Mouse (Mus musculus): ENCODE results near the gene Hsd3b7. TPM values are rescaled to one million over a fixed set of nuclear protein-coding genes. Genes with fewer than 3 reads are reported as not detected.
A peak's percentile ranks its signal among the peaks of the same experiment; 100 is the strongest.
"Not testable (repeated sequence)": the region's sequence is repeated elsewhere in the genome, so short reads cannot be mapped to it uniquely, and the experiment has no call there.

Gene Hsd3b7
- total RNA-seq, 4 experiments from 2014 or later = 11.8 to 14.5 (median 12.7) TPM

GRCm38 (mm10) chr7:127775837-127776236 is 24.6 kb upstream of the Hsd3b7 start:
- DNase-seq (ENCODE audit: low spot score) = not testable (repeated sequence)

- peak; percentile 87 for DNase-seq (ENCODE audit: low spot score)
These were observed 24.0 kb upstream of the Hsd3b7 start, which contains the start of gene Setd1a for GRCm38 (mm10) chr7:127776426-127776825. Setd1a (plus strand) TSS chr7:127776670.

GRCm38 (mm10) chr7:127776878-127777473 is 23.4 kb upstream of the Hsd3b7 start:
- peak; percentile 94 for DNase-seq (ENCODE audit: low spot score)

- DNase-seq (ENCODE audit: low spot score) = no peak
These were observed 22.7 kb upstream of the Hsd3b7 start for GRCm38 (mm10) chr7:127777474-127778266.

GRCm38 (mm10) chr7:127778350-127778749 is 22.1 kb upstream of the Hsd3b7 start:
- no peak for DNase-seq (ENCODE audit: low spot score)

- no peak for DNase-seq (ENCODE audit: low spot score)
These were observed 15.1 kb upstream of the Hsd3b7 start, which contains the start of gene Gm49388 for GRCm38 (mm10) chr7:127785308-127785707. Gm49388 (plus strand) TSS chr7:127785608.

GRCm38 (mm10) chr7:127797076-127797845 is 3.1 kb upstream of the Hsd3b7 start:
- no peak for DNase-seq (ENCODE audit: low spot score)

GRCm38 (mm10) chr7:127798591-127798990 is 1.8 kb upstream of the Hsd3b7 start:
- DNase-seq (ENCODE audit: low spot score) = no peak

GRCm38 (mm10) chr7:127799211-127799610 is 1.2 kb upstream of the Hsd3b7 start:
- no peak for DNase-seq (ENCODE audit: low spot score)

GRCm38 (mm10) chr7:127799738-127800137 is 666 bp upstream of the Hsd3b7 start:
- no peak for DNase-seq (ENCODE audit: low spot score)

GRCm38 (mm10) chr7:127801010-127801621 is 712 bp downstream of the Hsd3b7 start:
- no peak for DNase-seq (ENCODE audit: low spot score)

GRCm38 (mm10) chr7:127802313-127802712 is 1.9 kb downstream of the Hsd3b7 start:
- DNase-seq (ENCODE audit: low spot score) = no peak

- DNase-seq (ENCODE audit: low spot score) = no peak
These were observed 8.4 kb downstream of the Hsd3b7 start for GRCm38 (mm10) chr7:127808821-127809220.

GRCm38 (mm10) chr7:127809846-127810245 is 9.4 kb downstream of the Hsd3b7 start:
- no peak for DNase-seq (ENCODE audit: low spot score)

GRCm38 (mm10) chr7:127810650-127811049 is 10.2 kb downstream of the Hsd3b7 start:
- DNase-seq (ENCODE audit: low spot score) = no peak

- no peak for DNase-seq (ENCODE audit: low spot score)
These were observed 10.8 kb downstream of the Hsd3b7 start for GRCm38 (mm10) chr7:127811240-127811639.

GRCm38 (mm10) chr7:127812292-127812691 is 11.9 kb downstream of the Hsd3b7 start:
- no peak for DNase-seq (ENCODE audit: low spot score)

- DNase-seq (ENCODE audit: low spot score) = peak; percentile 36
These were observed 13.4 kb downstream of the Hsd3b7 start for GRCm38 (mm10) chr7:127813821-127814220.

GRCm38 (mm10) chr7:127814241-127814921 is 14.0 kb downstream of the Hsd3b7 start:
- DNase-seq (ENCODE audit: low spot score) = peak; percentile 86

- DNase-seq (ENCODE audit: low spot score) = no peak
These were observed 14.8 kb downstream of the Hsd3b7 start for GRCm38 (mm10) chr7:127815116-127815665.
